Mouse (Mus musculus): ENCODE data around the gene Nanog. TPM values are rescaled to one million over a fixed set of nuclear protein-coding genes. Genes with fewer than 3 reads are reported as not detected.
"Not testable (repeated sequence)": the region's sequence is repeated elsewhere in the genome, so short reads cannot be mapped to it uniquely, and the experiment has no call there.

The Nanog gene
- total RNA-seq, 2 experiments from 2014 or later: not detected

GRCm38 (mm10) chr6:122703251-122703650, 4.0 kb upstream of the Nanog start:
- DNase-seq: no peak

- no peak for DNase-seq
Observed at GRCm38 (mm10) chr6:122703706-122704105, 3.6 kb upstream of the Nanog start.

GRCm38 (mm10) chr6:122706337-122706840, 900 bp upstream of the Nanog start:
- no peak for DNase-seq

- DNase-seq: no peak
Observed at GRCm38 (mm10) chr6:122708826-122709225, 1.5 kb downstream of the Nanog start.

- DNase-seq: no peak
Observed at GRCm38 (mm10) chr6:122711455-122711854, 4.2 kb downstream of the Nanog start.

- DNase-seq: not testable (repeated sequence)
Observed at GRCm38 (mm10) chr6:122713116-122713515, 5.8 kb downstream of the Nanog start.

- DNase-seq: no peak
Observed at GRCm38 (mm10) chr6:122714707-122715365, 7.5 kb downstream of the Nanog start.

GRCm38 (mm10) chr6:122715886-122716285, 8.6 kb downstream of the Nanog start:
- DNase-seq: no peak

GRCm38 (mm10) chr6:122718224-122718623, 10.9 kb downstream of the Nanog start:
- DNase-seq: not testable (repeated sequence)

GRCm38 (mm10) chr6:122719942-122720341, 12.7 kb downstream of the Nanog start:
- DNase-seq: peak; percentile 72

GRCm38 (mm10) chr6:122739952-122740351, 32.7 kb downstream of the Nanog start:
- DNase-seq: peak; percentile 70

GRCm38 (mm10) chr6:122741460-122742227, 34.4 kb downstream of the Nanog start:
- DNase-seq: no peak

GRCm38 (mm10) chr6:122742228-122742899, 35.1 kb downstream of the Nanog start:
- no peak for DNase-seq

- no peak for DNase-seq
Observed at GRCm38 (mm10) chr6:122743353-122743752, 36.1 kb downstream of the Nanog start.

- DNase-seq: no peak
Observed at GRCm38 (mm10) chr6:122744505-122745249, 37.4 kb downstream of the Nanog start.

- DNase-seq: no peak
Observed at GRCm38 (mm10) chr6:122750579-122750978, 43.3 kb downstream of the Nanog start.

- DNase-seq: no peak
Observed at GRCm38 (mm10) chr6:122755913-122756312, 48.6 kb downstream of the Nanog start.

- no peak for DNase-seq
Observed at GRCm38 (mm10) chr6:122758732-122759131, 51.4 kb downstream of the Nanog start.

- DNase-seq: no peak
Observed at GRCm38 (mm10) chr6:122761011-122761599, 53.8 kb downstream of the Nanog start.

GRCm38 (mm10) chr6:122761901-122762300, 54.6 kb downstream of the Nanog start:
- DNase-seq: no peak

GRCm38 (mm10) chr6:122762480-122762879, 55.2 kb downstream of the Nanog start:
- no peak for DNase-seq
